Mouse (Mus musculus) ES-E14 (cell line): Measurements from ENCODE around the gene Ctnna3.

ENCODE experiments used
- CHD2 ChIP-seq: IDR thresholded peaks from 2 replicates; pipeline ENCODE4 v1.6.1; 2014; ENCODE audit warnings: mild to moderate bottlenecking, low read depth, low read length, inconsistent platforms
- HCFC1 ChIP-seq: IDR thresholded peaks from 2 replicates; pipeline ENCODE4 v1.6.1; 2012; ENCODE audit warnings: low read length, inconsistent platforms, borderline replicate concordance; ENCODE audit not compliant: insufficient read depth
- MAFK ChIP-seq: IDR thresholded peaks from 2 replicates; pipeline ENCODE4 v1.6.1; 2014; ENCODE audit warnings: mild to moderate bottlenecking, low read depth, low read length, inconsistent platforms; ENCODE audit not compliant: insufficient read depth
- ZC3H11A ChIP-seq: IDR thresholded peaks from 2 replicates; pipeline ENCODE4 v1.6.1; 2012; ENCODE audit warnings: low read depth, mild to moderate bottlenecking, inconsistent platforms, low read length, borderline replicate concordance
- ZNF384 ChIP-seq: IDR thresholded peaks from 2 replicates; pipeline ENCODE4 v1.6.1; 2012; ENCODE audit warnings: low read depth, low read length, inconsistent platforms

DNA sequence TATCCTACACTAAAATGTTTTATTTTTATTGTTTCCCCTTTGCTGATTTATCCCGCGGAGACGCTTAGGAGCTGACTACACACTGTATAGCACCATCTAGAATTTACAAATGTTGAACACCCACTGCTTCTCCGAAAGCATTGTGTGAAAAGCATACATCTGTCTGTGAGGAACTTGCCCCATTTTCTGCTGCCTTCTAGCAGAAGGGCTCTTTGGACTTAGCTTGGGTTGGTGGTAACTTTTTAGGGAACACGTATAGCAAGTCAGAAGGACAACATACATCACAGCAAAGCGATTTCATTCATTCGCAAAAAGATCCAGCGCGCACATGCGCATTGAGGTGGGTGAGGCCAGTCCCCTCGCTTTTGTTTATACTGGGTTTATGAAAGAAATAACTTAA, 685.3 kb downstream of the Ctnna3 start:
- TF ChIP-seq CHD2, result no peak
- no peak for TF ChIP-seq ZC3H11A
- no peak for TF ChIP-seq MAFK
- no peak for TF ChIP-seq HCFC1
- TF ChIP-seq ZNF384, result no peak
